Mouse (Mus musculus) bone marrow macrophage, adult 2 months (primary cell): Measurements from ENCODE around the gene Ptprh.

Experiments used
- CTCF ChIP-seq: IDR thresholded peaks from 2 replicates; pipeline ENCODE4 v1.5.1; 2012; ENCODE audit warnings: low read depth, mild to moderate bottlenecking, low read length, moderate library complexity
- POLR2A ChIP-seq: IDR thresholded peaks from 2 replicates; pipeline ENCODE4 v1.6.1; 2012; ENCODE audit warnings: mild to moderate bottlenecking, low read depth, low read length, borderline replicate concordance

- TF ChIP-seq CTCF = no peak
- no peak for TF ChIP-seq POLR2A
Observed at GRCm38 (mm10) chr7:4542013-4542412, 61.8 kb downstream of the Ptprh start.
